Mouse (Mus musculus) left cerebral cortex, adult 2 months (tissue): ENCODE results near the gene Abca16. TPM values are rescaled to one million over a fixed set of nuclear protein-coding genes. Genes with fewer than 3 reads are reported as not detected.
A peak's percentile ranks its signal among the peaks of the same experiment; 100 is the strongest.

Experiments used
- DNase-seq, 2 experiments: peaks; one replicate each; pipeline ENCODE4 v3.0.0; 2021 to 2022; ENCODE audit warnings: low spot score in 2 of 2, mixed read lengths in 1 of 2; ENCODE audit errors: extremely low spot score in 1 of 2
- H3K27ac ChIP-seq: fragments of 200-600 bp; 2 replicates; pipeline ENCODE4 v1.8.1; 2022
- H3K4me3 ChIP-seq: fragments of 200-600 bp; 2 replicates; pipeline ENCODE4 v1.8.1; 2022
- CTCF ChIP-seq: fragments of 200-600 bp; IDR thresholded peaks from 2 replicates; pipeline ENCODE4 v1.8.1; 2022; ENCODE audit warnings: antibody characterized with exemption, mild to moderate bottlenecking, moderate library complexity
- intact Hi-C: fragments of 180-260 bp; cut with DNase I; formaldehyde crosslinking; loops from one replicate; pipeline ENCODE4 v1.15.1; 2025
- long read RNA-seq, 2 experiments: library from polyadenylated mRNA; stranded (forward); transcript quantifications; one replicate each; pipeline ENCODE4 v2.0.0; 2021; ENCODE audit warnings: borderline mapping rate in 2 of 2
- total RNA-seq, 2 experiments: library from RNA; stranded (reverse); gene quantifications; 2 replicates each; pipeline ENCODE4 v1.2.3; 2021

Abca16 gene
- total RNA-seq: not detected
- long read RNA-seq, experiment 1: 0 reads
- long read RNA-seq, experiment 2: 0 reads

DNA sequence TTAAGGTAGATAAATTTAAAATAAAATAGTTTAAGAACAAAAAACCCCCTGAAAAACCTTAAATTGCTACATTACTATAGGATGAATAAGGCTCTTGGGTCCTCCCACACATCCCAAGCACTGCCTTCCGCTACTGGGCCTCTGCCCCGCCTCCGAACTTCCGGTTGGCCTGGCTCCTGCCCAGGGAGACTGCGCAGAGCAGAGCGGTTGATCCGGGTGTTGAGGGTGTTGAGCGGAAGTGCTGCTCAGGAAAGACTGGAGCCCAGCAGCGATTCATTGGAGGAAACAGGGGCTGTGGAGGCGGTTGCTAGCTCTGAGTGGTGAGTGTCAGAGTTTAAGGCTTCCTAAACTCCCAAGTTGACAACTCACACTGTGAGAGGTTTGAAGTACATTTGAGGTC is at the start of gene Abca16:
Gene Abca16, plus strand, starts transcription at position 201 of the 400 bp plus-strand sequence.
- intact Hi-C loops: no loop called here

DNA sequence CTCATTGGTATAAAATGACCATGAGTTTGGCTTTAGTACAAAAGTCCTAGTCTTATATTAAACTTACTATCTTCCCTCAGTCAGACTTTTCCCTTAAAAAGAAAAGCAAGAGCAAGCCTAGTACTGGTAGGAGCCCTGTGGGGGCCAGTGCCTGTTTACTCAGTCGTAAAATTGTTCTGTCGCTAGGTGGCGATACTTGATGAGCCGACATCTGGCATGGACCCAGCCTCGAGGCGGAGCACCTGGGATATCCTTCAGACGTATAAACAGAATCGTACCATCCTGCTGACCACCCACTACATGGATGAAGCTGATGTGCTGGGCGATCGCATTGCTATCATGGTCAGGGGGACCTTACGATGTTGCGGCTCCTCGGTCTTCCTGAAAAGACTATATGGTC is 48.3 kb upstream of the Abca16 start:
- intact Hi-C loops: no loop called here
- TF ChIP-seq CTCF: no peak; the same call in 1 of the 2 replicates
- DNase-seq: no peak
- Histone ChIP-seq H3K27ac (no peak overlapping the region), H3K4me3 (no peak overlapping the region)

More for the DNA sequence above, at the start of gene Abca16:
- no peak for TF ChIP-seq CTCF
- peak in 1 of 2 experiments; percentile 8 for DNase-seq
- Histone ChIP-seq H3K4me3 (no peak within 1 kb of the TSS), H3K27ac (no peak within 1 kb of the TSS)

DNA sequence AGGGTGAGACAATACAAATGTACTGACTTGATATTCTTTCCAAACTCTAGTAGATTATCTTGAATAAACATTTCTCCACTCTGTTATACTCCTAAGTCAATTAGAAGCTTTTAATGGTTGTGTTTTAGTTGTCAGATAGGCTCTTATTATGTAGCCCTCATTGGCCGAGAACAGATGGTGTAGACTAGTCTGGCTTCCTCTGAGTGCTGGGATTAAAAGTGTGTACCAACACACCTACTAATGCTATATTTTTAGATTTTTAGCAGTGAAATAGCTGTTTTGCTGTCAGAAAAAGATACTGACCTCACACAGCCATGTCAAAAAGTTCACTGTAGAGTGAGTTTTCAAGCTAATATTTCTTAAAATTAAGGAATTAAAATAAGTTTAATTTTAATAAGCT is 2.9 kb downstream of the Abca16 start:
- no peak overlapping the region for H3K27ac ChIP-seq
- no peak for TF ChIP-seq CTCF
- no peak for DNase-seq
- no peak overlapping the region for H3K4me3 ChIP-seq
- intact Hi-C loops: no loop called here

DNA sequence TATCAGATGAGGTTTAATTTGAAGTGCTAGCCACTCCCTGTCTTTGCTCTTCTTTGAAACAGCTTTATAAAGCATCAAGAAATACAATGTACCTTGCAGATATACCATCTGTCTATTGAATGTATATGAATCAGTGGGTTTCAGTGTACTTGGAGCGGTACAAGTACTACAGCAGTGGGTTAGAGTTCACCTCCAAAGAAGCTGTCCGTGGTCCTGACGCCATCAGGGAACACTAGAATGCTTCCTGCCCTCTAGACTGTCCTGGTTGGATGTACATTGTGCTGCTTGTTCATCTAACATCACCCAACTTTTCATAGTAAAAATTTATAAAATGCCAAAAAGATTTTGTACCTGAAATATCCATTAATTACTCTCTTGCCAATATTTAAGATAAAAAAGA is 17.2 kb downstream of the Abca16 start:
- no peak overlapping the region for H3K27ac ChIP-seq
- no peak for DNase-seq
- no peak for TF ChIP-seq CTCF
- intact Hi-C loops: no loop called here
- H3K4me3 ChIP-seq: no peak overlapping the region

DNA sequence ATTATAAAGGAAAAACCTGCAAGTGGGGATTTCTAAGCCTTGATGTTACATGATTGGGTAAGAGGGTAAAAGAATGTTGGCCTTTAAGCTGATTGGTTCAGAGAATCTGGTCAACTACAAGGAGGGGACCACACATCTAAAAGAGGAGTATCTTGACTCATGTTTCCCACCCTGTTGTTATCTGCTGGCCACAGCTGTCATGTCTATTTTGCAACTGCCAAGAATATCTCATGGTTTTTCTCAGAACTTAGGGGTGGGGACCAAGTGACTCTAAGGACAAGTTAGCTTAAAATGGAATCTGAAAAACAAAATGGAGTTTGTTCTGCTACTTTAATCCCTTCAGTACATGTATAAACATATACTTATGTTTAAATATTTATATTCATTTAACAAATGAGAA is 22.0 kb downstream of the Abca16 start:
- no peak for DNase-seq
- H3K27ac ChIP-seq: no peak overlapping the region
- no peak for TF ChIP-seq CTCF
- intact Hi-C loops: no loop called here
- H3K4me3 ChIP-seq: no peak overlapping the region

DNA sequence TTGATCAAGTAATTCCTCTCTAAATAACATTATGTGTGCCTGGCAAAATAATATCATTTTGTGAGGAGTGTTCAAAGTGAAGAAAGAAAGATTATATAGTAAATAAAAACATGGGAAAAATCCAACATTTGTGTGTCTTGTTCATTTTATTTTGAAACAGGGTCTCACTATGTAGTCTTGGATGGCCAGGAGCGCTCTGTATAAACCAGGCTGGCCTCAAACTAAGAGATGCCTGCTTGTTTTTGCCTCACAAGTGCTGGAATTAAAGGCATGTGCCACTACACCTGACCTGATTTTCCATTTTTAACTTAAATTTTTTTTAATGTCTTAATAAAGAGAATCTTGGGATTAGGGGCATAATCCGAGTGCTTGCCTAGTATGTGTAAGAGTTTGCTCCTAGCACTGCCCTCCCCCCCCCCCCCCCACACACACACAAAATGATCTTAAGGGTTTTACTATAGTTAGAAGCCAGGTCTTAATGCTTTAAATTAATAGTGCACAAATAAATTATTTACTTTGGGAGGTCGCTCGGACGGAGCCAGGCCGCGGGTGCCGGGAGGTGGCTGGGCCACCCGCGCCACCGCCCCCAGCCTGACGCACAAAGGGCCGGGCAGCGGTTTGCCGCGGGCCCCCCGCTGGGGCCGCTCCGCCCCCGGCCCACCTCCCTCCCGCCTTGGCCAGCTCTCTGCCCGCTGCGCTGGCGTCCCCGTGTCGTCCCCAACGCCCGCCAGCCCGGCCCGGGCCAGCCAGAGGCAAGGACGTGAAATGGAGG is 94.6 kb downstream of the Abca16 start:
- 0 out of 2 replicates have a peak overlapping the region, but pooled peaks have one; percentile 17 for H3K4me3 ChIP-seq
- H3K27ac ChIP-seq: no peak overlapping the region
- intact Hi-C loops: no loop called here
- no peak for TF ChIP-seq CTCF
- no peak for DNase-seq

DNA sequence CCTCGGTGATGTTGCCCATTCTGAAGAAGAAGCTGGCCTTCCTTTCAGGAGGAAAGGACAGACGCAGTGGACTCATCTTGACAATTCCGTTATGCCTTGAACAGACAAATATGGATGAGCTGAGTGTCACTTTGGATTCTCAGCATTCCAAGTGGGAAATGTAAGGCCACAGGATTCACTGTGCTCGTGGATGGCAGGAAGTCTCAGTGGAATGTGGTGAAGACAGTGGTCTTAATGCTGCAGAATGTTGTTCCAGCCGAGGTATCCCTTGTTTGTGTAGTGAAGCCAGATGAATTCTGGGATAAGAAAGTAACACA is 95.2 kb downstream of the Abca16 start:
- no peak for TF ChIP-seq CTCF
- Histone ChIP-seq H3K4me3 (0 out of 2 replicates have a peak overlapping the region, but pooled peaks have one; percentile 17), H3K27ac (no peak overlapping the region)
- intact Hi-C loops: no loop called here
- no peak for DNase-seq

DNA sequence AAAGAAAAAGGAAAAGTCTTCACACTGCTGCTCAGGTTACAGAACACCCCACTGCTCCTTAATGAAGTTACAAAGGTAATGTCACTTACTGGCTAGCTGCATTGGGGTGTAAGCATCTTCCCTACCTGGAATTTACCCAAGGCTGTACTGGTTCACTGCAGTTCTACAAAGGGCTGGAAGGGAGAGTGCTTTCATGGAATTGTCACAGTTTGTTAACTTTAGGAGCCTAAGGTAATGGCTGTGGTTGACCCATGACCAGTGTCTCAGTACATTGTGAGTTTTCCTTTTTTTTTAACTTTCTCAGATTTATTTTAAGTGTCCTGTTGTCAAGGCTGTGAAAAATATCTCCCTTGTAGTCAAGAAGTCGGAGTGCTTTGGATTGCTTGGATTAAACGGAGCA is 125.4 kb downstream of the Abca16 start:
- no peak overlapping the region for H3K4me3 ChIP-seq
- no peak for TF ChIP-seq CTCF
- intact Hi-C loops: no loop called here

DNA sequence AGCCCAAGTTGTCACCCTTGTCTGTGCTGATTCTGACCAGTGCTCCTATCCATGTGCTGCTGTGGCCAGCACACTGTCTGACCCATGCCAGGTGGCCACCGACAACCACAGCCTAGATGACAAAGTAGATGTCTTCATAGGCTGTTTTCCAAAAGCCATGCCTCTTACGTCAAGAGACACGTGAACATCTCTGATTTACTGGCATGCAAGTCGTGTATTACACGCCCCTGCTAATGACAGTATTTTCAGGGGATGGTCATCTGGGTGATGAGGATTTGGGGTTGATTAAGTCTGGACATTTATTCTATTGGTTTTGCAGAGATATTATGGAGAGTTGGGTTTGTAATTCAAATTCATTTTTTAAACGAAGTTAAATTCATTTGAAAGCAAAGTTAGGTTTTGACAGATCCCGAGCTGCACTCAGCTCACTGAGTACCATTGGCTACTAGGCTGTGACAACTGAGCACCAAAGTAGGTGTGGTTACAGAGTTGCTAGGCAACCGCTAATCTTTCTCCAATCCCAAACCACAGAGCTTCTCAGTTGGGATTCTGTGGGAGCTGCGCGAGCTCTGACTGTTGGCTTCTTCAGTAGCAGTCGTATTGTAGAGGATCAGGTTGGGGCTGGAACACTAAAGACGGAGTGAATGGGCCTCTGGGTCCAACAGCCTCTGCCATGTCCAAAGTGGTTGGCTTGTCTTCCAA is 143.2 kb downstream of the Abca16 start:
- 0 out of 2 replicates have a peak overlapping the region, but pooled peaks have one; percentile 9 for H3K4me3 ChIP-seq
- intact Hi-C loops: no loop called here
- no peak overlapping the region for H3K27ac ChIP-seq
- peak in 1 of 2 experiments; percentile 9 for DNase-seq
- TF ChIP-seq CTCF: no peak

More for the DNA sequence above, 125.4 kb downstream of the Abca16 start:
- DNase-seq: no peak
- H3K27ac ChIP-seq: no peak overlapping the region

DNA sequence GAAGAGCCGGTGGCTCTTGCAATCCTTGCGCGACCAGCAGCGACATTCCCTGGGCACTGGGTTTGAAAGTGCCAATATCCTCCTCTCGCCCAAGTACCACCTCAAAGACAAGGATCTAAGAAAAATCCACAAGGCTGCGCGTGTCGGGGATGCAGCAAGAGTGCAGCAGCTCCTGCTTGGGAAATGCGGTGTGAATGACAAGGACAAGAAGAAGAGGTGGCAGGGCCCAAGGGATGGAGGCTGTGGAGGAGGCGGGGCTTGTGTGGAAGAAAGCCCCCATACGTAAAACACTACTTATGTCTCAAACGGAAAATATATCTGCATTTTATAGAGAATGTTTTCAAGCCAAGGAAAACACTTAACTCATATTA is 143.7 kb downstream of the Abca16 start:
- DNase-seq: no peak
- 0 out of 2 replicates have a peak overlapping the region, but pooled peaks have one; percentile 9 for H3K4me3 ChIP-seq
- TF ChIP-seq CTCF: no peak
- intact Hi-C loops: no loop called here
- no peak overlapping the region for H3K27ac ChIP-seq

DNA sequence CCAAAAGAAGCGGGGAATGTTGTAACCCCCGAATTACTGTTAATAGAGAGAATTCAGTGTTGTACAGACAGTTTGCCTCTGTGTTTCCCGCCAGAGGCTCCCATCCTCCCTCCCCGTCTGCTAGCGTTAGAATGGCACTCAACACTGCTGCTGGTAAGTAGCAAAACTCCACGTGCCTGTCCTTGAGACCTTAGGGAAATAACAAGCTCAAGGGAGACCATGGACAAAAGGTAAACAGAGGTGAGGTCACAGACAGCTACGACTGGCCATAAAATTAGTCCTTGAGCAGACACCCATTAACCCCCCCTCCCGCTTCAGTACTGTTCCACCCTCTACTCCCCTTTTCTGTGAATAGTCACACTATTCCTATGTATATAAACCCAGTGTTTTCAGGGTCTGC is 157.9 kb downstream of the Abca16 start:
- Histone ChIP-seq H3K4me3 (no peak overlapping the region), H3K27ac (no peak overlapping the region)
- TF ChIP-seq CTCF: no peak
- DNase-seq: no peak
- intact Hi-C loops: no loop called here

DNA sequence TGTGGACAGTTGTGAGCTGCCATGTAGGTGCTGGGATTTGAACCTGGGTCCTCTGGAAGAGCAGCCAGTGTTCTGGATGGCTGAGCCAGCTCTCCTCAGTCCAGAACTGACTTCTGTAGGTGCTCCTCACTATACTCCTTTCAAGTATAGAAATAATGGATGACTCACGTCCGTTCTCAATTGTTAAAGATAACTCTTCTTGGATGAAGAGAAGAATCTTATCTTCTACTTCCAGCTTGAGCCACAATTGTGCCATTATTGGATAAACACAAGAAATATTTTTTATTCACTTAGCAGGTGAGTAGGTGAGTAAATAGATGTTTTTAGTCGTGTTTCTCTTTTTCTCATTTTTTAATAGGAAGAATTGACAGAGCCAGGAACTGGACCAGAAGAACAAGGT is 167.1 kb downstream of the Abca16 start:
- intact Hi-C loops: no loop called here
- no peak for TF ChIP-seq CTCF
- Histone ChIP-seq H3K27ac (no peak overlapping the region), H3K4me3 (no peak overlapping the region)
- no peak for DNase-seq

Other genes starting within 250 kb of the Abca16 start
- gene Anks4b, start 235.8 kb upstream of the Abca16 start, total RNA-seq: under 1 TPM; 0.28 to 0.38 TPM
- gene Crym, start 207.5 kb upstream of the Abca16 start, total RNA-seq: 10 to 100 TPM; 74.1 to 80.6 TPM
- gene Abca14, start 205.7 kb upstream of the Abca16 start, total RNA-seq: not detected
- not detected for gene Abca15, start 81.0 kb upstream of the Abca16 start, total RNA-seq
- gene Uqcrc2, start 225.5 kb downstream of the Abca16 start, total RNA-seq: 100 to 1,000 TPM; 234 to 239 TPM